Mouse (Mus musculus): ENCODE measurements around the gene Cmklr1.
"Not testable (repeated sequence)": the region's sequence is repeated elsewhere in the genome, so short reads cannot be mapped to it uniquely, and the experiment has no call there.

Gene Cmklr1

GRCm38 (mm10) chr5:113619151-113619550, 31.1 kb downstream of the Cmklr1 start:
- no peak for DNase-seq

DNA sequence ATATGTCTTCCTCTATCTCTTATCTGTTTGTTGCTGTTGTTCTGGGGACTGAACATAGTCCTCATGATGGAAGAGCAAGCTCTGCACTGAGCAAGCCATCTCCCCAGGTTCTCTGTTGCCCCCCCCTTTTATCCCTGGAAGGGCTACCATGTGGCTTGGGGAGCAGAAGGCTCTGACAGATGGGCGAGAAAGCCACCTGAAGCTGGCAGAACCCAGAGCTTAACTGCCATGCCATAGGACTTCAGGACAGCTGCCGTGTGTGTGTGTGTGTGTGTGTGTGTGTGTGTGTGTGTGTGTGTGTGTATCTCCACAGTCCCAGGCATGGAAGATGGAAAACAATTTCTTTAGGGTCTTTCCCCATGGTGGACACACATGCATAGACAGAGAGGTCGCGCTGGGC, 31.5 kb downstream of the Cmklr1 start:
- no peak for DNase-seq

- peak; percentile 73 for DNase-seq
Measured at GRCm38 (mm10) chr5:113611771-113612233, 38.4 kb downstream of the Cmklr1 start.

DNA sequence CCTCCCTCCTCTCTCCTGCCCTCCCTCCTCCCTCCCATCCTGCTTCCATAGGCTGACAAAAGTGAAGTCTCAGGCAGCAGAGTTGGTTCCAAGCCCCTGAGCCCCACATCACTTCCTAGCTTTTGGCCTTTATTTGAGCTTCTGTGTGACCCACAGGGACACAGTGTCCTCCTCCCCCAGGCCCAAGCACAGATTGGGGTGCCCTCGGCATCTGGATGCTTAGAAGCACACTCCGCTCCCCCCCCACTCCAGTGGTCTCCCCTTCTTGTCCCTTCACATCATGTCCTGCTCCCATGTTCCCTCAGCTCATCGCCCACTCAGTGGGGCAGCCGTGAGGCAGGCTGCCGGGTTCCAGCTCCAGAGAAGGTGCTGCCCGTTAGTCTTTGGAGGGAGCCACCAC, 39.1 kb downstream of the Cmklr1 start:
- no peak for DNase-seq

DNA sequence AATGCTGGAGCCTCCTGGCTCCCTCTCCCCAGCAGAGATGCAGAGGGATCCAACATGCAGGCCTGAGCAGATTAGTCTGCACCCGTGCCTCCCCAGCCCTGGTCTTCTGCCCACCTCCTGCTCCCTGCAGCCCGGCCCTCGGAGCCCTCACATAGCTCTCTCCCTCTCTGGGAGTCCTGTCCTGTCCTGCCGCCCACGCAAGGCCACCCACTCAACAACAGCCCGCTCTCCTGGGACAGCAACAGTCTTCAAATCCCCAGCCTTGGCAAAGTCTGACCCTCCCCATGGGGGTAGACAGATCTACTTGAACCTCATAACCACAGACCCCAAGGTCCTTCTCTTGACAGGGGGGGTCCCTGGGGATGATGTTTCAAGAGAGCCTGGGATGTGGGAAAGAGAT, 39.7 kb downstream of the Cmklr1 start:
- DNase-seq, result no peak

DNA sequence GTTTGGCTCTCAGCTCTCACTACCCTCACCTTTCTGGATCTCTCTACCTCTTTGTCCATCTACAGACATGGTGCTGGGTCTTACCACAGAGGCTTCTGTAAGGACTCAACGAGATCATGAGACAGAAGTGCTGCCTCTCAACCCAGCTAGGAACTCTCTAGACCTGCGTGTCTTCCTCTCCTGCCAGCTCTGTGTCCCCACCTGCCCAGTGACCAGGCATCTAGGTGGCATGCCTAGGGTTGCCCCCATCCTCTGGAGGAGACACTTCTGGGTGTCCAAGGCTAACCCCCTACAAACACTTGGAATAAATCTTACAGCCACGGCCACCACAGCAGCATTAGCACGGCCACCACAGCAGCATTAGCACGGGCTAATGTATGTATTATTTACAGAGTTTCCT, 40.3 kb downstream of the Cmklr1 start:
- no peak for DNase-seq

GRCm38 (mm10) chr5:113608511-113608910, 41.7 kb downstream of the Cmklr1 start:
- DNase-seq, result no peak

- DNase-seq, result peak; percentile 16
Measured at GRCm38 (mm10) chr5:113607941-113608431, 42.2 kb downstream of the Cmklr1 start.

- no peak for DNase-seq
Measured at GRCm38 (mm10) chr5:113606961-113607785, 43.1 kb downstream of the Cmklr1 start.

GRCm38 (mm10) chr5:113606121-113606520, 44.1 kb downstream of the Cmklr1 start:
- no peak for DNase-seq

DNA sequence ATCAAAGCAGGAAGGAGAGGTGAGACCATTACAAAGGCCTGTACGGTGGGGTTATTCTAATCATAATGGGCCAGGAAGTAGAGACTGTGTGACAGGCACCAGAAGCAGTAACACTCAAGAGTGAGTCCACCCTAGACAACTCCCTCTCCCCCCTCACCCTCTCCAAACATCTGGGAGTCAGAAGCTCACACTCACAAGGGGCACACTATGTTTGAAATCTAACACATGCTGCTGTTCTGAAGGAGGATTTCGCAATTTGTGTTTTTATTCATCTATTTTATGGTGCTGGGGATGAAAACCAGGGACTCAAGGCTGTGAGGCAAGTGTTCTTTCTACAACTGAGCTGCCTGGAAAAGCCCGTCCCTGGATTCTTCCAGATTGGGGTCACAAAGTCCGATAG, 45.5 kb downstream of the Cmklr1 start:
- DNase-seq, result peak; percentile 49

DNA sequence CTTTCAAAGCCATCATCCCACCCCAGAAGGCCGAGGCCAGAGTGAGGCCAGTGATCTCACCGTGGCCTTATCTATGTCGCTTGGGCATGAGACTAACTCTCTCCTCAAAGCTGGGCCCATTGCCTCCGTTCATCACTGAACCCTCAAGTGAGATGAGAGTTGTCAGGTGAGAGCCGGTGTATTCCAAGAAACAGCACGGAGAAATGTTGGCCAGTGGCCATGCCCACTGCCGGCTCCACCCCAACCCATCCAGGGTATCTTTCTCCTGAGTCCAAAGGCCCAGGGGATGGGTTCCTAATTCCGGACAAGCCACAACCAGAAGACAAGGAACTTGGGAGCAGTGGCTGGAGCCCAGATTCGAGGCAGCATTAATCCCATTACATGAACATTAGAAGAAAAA, 46.8 kb downstream of the Cmklr1 start:
- no peak for DNase-seq

- DNase-seq, result no peak
Measured at GRCm38 (mm10) chr5:113600803-113601202, 49.4 kb downstream of the Cmklr1 start.

- DNase-seq, result no peak
Measured at GRCm38 (mm10) chr5:113600181-113600580, 50.0 kb downstream of the Cmklr1 start.

DNA sequence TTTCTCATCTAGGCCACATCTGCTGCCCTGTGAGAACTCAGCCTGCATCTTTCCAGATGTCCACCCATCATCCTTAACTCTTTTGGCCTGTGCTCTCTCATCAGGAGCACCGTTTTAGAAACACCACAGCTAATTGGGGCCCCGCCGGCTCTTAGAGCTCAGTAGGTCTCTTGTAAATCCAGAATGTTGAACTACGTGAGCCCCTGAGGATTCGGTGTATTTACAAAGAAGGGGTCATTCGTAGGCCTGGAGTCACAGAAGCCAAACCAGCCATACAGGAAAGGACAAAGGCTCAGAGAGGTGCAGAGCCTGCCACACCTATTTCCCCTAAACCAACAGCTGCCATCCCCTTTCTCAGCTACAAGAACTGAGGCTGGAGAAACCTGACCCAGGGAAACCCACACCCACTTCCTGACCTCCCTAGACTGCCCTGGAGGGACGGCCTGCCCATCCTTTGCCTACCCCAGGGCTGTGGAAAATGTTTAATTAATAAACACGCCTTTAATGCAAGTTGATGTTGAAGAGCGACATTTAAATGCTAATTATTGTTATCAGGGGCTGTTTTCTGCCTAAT, 53.4 kb downstream of the Cmklr1 start:
- DNase-seq, result no peak

GRCm38 (mm10) chr5:113596252-113596651, 54.0 kb downstream of the Cmklr1 start:
- no peak for DNase-seq

GRCm38 (mm10) chr5:113593911-113594705, 56.1 kb downstream of the Cmklr1 start:
- no peak for DNase-seq

GRCm38 (mm10) chr5:113591751-113592230, 58.4 kb downstream of the Cmklr1 start:
- no peak for DNase-seq

DNA sequence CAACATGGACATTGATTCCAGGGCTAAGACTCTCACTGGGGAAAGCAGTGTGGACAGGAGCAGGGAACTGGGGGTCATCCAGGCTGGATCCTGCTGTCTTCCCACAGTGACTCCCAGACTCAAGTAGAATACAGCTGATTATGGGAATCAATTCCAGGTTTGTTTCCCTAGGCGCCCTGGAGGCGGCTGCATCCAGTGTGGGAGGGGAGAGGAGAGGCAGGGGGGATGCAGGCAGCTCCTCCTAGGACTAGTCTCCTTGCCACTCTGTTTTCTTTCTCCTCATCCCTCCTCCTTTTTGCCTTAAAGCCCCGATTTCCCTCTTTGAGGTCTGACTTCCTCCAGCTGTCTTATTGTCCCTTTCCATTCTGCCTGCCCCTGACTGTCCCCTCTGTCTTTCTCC, 59.1 kb downstream of the Cmklr1 start:
- DNase-seq, result no peak

DNA sequence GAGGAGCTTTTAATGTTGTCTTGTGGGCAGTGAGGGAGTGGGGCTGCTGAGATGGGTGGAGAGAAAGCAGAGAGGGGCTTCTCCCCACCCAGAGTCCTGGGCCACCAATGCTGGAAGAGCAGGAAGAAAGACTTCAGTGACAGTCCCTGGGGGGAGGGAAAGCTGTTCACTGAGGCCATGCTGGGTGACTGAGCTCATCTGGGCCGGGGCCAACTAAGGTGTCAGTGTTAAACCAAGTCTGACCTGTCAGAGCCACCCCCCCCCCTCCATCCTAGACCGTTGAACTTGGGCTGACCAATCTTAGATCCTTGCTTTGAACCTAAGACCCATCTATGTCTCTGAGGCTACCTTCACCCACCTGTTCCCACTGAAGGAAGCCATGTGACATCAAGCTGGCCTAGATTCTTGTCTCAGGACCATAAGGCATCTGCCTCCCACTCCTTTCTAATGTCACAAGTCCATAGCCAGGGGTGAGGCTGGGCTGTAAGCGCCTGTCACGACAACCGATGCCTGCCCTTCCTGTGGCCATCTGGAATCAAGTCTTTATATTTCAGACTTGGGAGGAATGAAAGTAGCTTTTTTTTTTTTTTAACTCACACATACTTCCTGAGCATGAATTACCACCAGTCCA, 60.1 kb downstream of the Cmklr1 start:
- DNase-seq, result no peak

GRCm38 (mm10) chr5:113586458-113586849, 63.8 kb downstream of the Cmklr1 start:
- DNase-seq, result peak; percentile 9

DNA sequence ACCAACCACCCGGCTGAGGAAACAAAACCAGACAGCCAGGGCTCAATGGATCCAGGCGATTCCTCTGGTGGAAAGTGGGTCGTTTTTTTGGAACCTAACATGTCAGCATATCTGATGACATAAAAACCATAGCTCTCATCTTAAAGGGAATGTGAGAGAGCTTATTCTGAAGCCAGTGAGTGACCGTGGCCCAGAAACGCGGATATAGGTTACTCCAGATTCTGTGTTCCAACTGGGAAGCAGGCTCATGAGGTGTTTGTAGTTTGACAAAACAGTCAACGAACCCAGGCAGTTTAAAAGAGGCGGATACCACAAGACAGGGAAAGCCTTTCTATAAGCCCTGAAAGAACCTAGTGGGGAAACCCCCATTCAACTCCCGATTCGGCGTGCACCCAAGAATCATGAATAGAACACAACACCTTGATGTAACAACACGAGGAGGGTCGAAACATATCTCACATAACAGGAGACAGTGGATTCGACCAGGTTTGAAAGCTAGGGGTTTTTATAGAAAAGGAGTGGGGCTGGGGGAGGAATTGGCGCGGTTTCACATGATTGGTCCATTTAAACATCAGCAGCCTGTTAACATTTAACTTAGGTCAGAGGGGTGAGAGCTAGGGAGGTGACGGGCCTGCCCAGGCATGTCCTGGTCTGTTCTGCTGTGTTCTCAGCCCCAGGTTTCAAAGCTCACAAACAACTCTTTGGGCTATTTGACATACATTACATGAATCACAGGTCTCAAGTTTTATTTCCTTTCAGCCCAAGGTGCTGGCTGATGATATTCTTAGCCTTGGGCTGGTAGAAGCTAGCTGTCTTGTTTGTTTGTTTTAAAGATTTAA, 64.4 kb downstream of the Cmklr1 start:
- DNase-seq, result not testable (repeated sequence)
